Mouse (Mus musculus) liver, embryonic 11.5 days (tissue): ENCODE measurements around the gene Gpr31b. TPM values are rescaled to one million over a fixed set of nuclear protein-coding genes. Genes with fewer than 3 reads are reported as not detected.
"Not testable (repeated sequence)": the region's sequence is repeated elsewhere in the genome, so short reads cannot be mapped to it uniquely, and the experiment has no call there.

ENCODE experiments used
- ATAC-seq: fragments of 200-750 bp; cut with Nextera tagmentation; replicated peaks from 2 replicates; pipeline ENCODE4 v1.8.0; 2017; ENCODE audit warnings: moderate number of reproducible peaks, mild to moderate bottlenecking, moderate TSS enrichment, moderate library complexity; ENCODE audit not compliant: low FRiP score
- DNase-seq: peaks from one replicate; pipeline ENCODE4 v3.0.0-alpha.2; 2017; ENCODE audit warnings: low spot score
- H3K27ac ChIP-seq: fragments of 300-500 bp; sonication (generic); 2 replicates; pipeline ENCODE4 v1.5.1; 2014; ENCODE audit warnings: mild to moderate bottlenecking, low read depth, low read length, control low read depth
- H3K27me3 ChIP-seq: fragments of 300-500 bp; sonication (generic); replicated peaks from 2 replicates; pipeline ENCODE4 v1.6.1; 2014; ENCODE audit warnings: low read length, mixed read lengths; ENCODE audit not compliant: control insufficient read depth, insufficient read depth
- H3K36me3 ChIP-seq: fragments of 300-500 bp; sonication (generic); 2 replicates; pipeline ENCODE4 v1.6.1; 2014; ENCODE audit warnings: mild to moderate bottlenecking, low read length, moderate library complexity, mixed read lengths; ENCODE audit not compliant: control insufficient read depth, insufficient read depth
- H3K4me1 ChIP-seq: fragments of 300-500 bp; sonication (generic); replicated peaks from 2 replicates; pipeline ENCODE4 v1.6.1; 2014; ENCODE audit warnings: low read length, mixed read lengths; ENCODE audit not compliant: control insufficient read depth, insufficient read depth
- H3K4me2 ChIP-seq: fragments of 300-500 bp; sonication (generic); 2 replicates; pipeline ENCODE4 v1.6.1; 2014; ENCODE audit warnings: mild to moderate bottlenecking, control low read depth, moderate library complexity
- H3K4me3 ChIP-seq: fragments of 300-500 bp; sonication (generic); 2 replicates; pipeline ENCODE4 v1.5.1; 2014; ENCODE audit warnings: low read depth, low read length, control low read depth
- H3K9ac ChIP-seq: fragments of 300-500 bp; sonication (generic); 2 replicates; pipeline ENCODE4 v1.6.1; 2014; ENCODE audit warnings: low read depth, low read length, control low read depth
- H3K9me3 ChIP-seq: fragments of 300-500 bp; sonication (generic); 2 replicates; pipeline ENCODE4 v1.6.1; 2016; ENCODE audit warnings: low read length, inconsistent platforms, mixed read lengths; ENCODE audit not compliant: control insufficient read depth
- WGBS: fragments of 180-500 bp; shearing (Covaris S2); extraction: QIAGEN DNeasy Blood & Tissue Kit; methylation state at CpG from one replicate; pipeline ENCODE4 v1.1.7; 2014; 5-methylcytosine and 5-hydroxymethylcytosine counted together
- polyA plus RNA-seq: library from polyadenylated mRNA; unstranded; fragments of >200 nt; fragmentation: Nextera tagmentation; extraction: Ambion mirVana; gene quantifications from 2 replicates; pipeline ENCODE4 v1.2.1, GENCODE M21; 2014

Gene Gpr31b
- polyA plus RNA-seq, 1 experiment from 2014 or later = not detected

GRCm38 (mm10) chr17:13004436-13004835 is 47.7 kb downstream of the Gpr31b start:
- not testable (repeated sequence) for DNase-seq, H3K36me3 ChIP-seq, H3K4me1 ChIP-seq, H3K9me3 ChIP-seq, H3K9ac ChIP-seq, H3K4me3 ChIP-seq, H3K27me3 ChIP-seq, H3K27ac ChIP-seq, ATAC-seq, H3K4me2 ChIP-seq
- 74% methylated on average over 2 of the region's 2 CpGs for WGBS

- not testable (repeated sequence) for H3K4me1 ChIP-seq, H3K27ac ChIP-seq, H3K9me3 ChIP-seq, H3K27me3 ChIP-seq, H3K9ac ChIP-seq, H3K4me2 ChIP-seq, H3K4me3 ChIP-seq, DNase-seq, ATAC-seq, H3K36me3 ChIP-seq
- 92% methylated on average over 5 of the region's 5 CpGs for WGBS
Observed at GRCm38 (mm10) chr17:13002243-13002642, 49.9 kb downstream of the Gpr31b start.

Other genes starting within 250 kb of the Gpr31b start
- gene Mas1, start 184.2 kb downstream of the Gpr31b start, polyA plus RNA-seq = 0.25 and 0.36 TPM in 2 replicates
- gene Mrgprh, start 176.3 kb downstream of the Gpr31b start, polyA plus RNA-seq = not detected in 2 replicates
- gene Pnldc1, start 142.1 kb downstream of the Gpr31b start, polyA plus RNA-seq = 1.8 and 1.9 TPM in 2 replicates
- gene Tcp1, start 136.6 kb downstream of the Gpr31b start, polyA plus RNA-seq = 549 and 610 TPM in 2 replicates
- gene Mrpl18, start 136.0 kb downstream of the Gpr31b start, polyA plus RNA-seq = 256 and 263 TPM in 2 replicates
- 0.62 and 1.1 TPM in 2 replicates for gene Acat3, start 111.7 kb downstream of the Gpr31b start, polyA plus RNA-seq
- 113 and 126 TPM in 2 replicates for gene Acat2, start 91.5 kb downstream of the Gpr31b start, polyA plus RNA-seq
- gene Wtap, start 58.1 kb downstream of the Gpr31b start, polyA plus RNA-seq = 99.4 and 101 TPM in 2 replicates
- gene Sod2, start 45.5 kb downstream of the Gpr31b start, polyA plus RNA-seq = 193 and 213 TPM in 2 replicates
- gene Tcp10b, start 8.8 kb upstream of the Gpr31b start, polyA plus RNA-seq = not detected in 2 replicates
- not detected in 2 replicates for gene Unc93a, start 79.5 kb upstream of the Gpr31b start, polyA plus RNA-seq
- not detected in 2 replicates for gene Smok2a, start 168.9 kb upstream of the Gpr31b start, polyA plus RNA-seq
- not detected in 2 replicates for gene Smok2b, start 178.0 kb upstream of the Gpr31b start, polyA plus RNA-seq